Mouse (Mus musculus): ENCODE data around the gene Map3k5.

Map3k5 gene

GRCm38 (mm10) chr10:19935821-19936367, 1.6 kb downstream of the Map3k5 start:
- no peak for DNase-seq (ENCODE audit: low spot score)

- DNase-seq (ENCODE audit: low spot score), result no peak
Observed at GRCm38 (mm10) chr10:19936961-19937708, 2.9 kb downstream of the Map3k5 start.

- DNase-seq (ENCODE audit: low spot score), result no peak
Observed at GRCm38 (mm10) chr10:19938738-19939137, 4.5 kb downstream of the Map3k5 start.

GRCm38 (mm10) chr10:19939282-19939705, 5.0 kb downstream of the Map3k5 start:
- DNase-seq (ENCODE audit: low spot score), result no peak

- no peak for DNase-seq (ENCODE audit: low spot score)
Observed at GRCm38 (mm10) chr10:19940127-19940526, 5.9 kb downstream of the Map3k5 start.

DNA sequence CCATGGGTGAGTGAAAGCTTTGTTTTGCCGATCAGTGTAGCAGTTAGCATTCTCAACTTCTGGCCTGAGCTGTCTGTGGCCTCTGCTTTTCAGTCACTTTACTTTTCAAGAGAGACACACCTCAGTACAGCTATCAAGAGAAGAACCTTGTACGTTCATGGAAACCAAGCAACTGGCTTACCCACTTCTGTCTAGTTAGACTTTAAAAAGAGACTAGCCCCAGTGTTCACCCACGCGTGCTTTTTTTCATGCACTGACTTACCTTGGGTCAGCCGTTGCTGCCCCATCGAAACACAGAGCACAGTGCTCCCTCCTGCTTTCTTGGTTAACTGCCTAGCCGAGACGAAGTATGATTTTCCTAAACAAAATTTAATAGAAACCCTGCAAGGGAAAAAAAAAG, 6.4 kb downstream of the Map3k5 start:
- DNase-seq (ENCODE audit: low spot score), result no peak

- no peak for DNase-seq (ENCODE audit: low spot score)
Observed at GRCm38 (mm10) chr10:19941063-19941462, 6.8 kb downstream of the Map3k5 start.

DNA sequence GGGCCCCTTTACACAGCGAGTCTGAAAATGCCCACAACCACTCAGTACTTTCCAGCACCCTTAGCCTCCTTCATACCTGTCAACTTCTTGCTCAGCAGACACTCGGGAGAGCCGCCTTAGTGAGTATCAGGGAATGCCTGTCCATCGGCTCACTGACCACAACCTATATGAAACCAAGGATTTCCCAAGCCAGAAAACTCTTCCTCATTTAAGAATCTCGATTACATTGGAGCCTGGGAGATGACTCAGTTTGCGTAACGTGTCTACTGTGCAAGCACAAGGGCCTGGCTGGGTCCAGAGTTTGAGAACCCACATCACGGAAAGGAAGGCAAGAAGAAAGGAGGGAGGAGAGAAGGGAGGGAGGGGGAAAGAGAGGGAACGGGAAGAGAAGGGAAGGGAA, 7.6 kb downstream of the Map3k5 start:
- no peak for DNase-seq (ENCODE audit: low spot score)

GRCm38 (mm10) chr10:19942621-19943020, 8.3 kb downstream of the Map3k5 start:
- DNase-seq (ENCODE audit: low spot score), result no peak

GRCm38 (mm10) chr10:19945651-19946050, 11.4 kb downstream of the Map3k5 start:
- DNase-seq (ENCODE audit: low spot score), result no peak

DNA sequence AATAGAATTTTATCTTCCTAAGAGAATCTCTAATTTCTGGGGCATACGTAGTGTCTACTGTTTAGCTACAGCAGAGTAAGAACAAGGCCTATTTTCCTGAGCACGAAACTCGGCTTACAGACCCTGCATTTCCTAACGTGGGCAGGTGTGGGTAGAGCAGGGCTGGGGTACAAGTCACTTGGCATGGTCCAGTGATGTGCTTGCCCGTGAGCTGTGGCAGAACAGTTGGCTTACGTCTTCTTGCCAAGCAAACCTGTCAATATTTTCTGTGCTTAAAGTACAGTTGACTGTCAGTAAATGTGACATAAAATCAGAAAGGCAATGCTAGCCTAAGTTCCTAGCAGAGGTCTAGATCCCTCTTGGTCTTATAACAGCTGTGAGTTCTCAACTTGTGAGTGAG, 12.4 kb downstream of the Map3k5 start:
- no peak for DNase-seq (ENCODE audit: low spot score)

DNA sequence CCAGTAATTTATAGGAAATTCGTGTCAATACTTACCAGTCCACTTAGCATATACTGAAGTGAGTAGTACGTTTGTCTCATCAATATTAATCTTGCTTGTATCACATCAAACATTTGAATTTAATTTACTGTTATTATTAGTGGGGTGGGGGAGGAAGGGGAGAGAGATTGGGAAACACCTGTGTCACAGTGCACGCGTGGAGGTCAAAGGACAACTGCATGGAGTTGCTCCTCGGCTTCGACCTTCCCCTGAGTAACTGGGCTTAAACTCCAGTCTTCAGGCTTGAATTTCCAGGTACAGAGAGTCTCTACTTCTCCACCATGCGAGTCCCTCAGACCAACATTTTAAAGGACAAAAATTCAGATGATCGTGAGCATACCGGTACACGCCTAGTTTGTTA, 13.2 kb downstream of the Map3k5 start:
- no peak for DNase-seq (ENCODE audit: low spot score)

DNA sequence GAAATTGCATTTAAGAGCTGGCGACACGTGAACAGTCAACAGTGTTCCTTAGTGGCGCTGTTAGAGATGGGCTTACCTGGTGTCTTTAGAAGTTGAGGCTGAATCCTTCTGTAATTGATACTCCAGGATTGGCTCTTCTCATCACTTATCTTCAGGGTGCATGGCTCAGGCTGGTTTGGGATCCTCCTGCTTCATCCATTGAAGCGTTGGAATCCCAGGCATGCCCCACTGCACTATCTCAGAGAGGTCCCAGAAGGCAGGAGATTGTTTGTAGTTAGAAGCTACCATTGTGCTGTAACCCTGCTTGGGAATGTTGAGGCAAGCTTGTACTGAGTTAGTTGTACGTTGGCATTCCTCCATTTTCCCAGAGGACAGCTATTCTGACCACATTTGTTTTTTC, 13.6 kb downstream of the Map3k5 start:
- DNase-seq (ENCODE audit: low spot score), result no peak

DNA sequence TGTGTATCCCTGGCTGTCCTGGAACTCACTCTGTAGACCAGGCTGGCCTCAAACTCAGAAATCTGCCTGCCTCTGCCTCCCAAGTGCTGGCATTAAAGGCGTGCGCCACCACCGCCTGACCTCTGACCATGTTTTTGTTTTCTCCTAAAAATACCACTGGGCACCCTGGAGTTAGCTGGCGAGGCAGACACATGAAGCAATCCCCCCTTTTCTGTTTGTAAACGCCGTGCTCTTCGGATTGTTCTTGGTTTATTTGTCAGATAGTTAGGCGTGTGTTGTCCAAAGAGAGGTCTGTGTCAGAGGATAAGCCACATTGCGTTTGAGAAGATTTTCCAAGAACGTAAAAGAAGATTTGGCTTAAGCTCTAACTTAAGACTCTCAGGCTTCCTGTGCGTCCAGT, 14.1 kb downstream of the Map3k5 start:
- DNase-seq (ENCODE audit: low spot score), result no peak

- no peak for DNase-seq (ENCODE audit: low spot score)
Observed at GRCm38 (mm10) chr10:19949106-19949505, 14.8 kb downstream of the Map3k5 start.

GRCm38 (mm10) chr10:19953032-19953761, 18.9 kb downstream of the Map3k5 start:
- DNase-seq (ENCODE audit: low spot score), result no peak

GRCm38 (mm10) chr10:19954572-19954971, 20.3 kb downstream of the Map3k5 start:
- DNase-seq (ENCODE audit: low spot score), result no peak

- no peak for DNase-seq (ENCODE audit: low spot score)
Observed at GRCm38 (mm10) chr10:19955817-19956216, 21.5 kb downstream of the Map3k5 start.

GRCm38 (mm10) chr10:19956745-19957144, 22.5 kb downstream of the Map3k5 start:
- no peak for DNase-seq (ENCODE audit: low spot score)

GRCm38 (mm10) chr10:19960831-19961380, 26.6 kb downstream of the Map3k5 start:
- no peak for DNase-seq (ENCODE audit: low spot score)

DNA sequence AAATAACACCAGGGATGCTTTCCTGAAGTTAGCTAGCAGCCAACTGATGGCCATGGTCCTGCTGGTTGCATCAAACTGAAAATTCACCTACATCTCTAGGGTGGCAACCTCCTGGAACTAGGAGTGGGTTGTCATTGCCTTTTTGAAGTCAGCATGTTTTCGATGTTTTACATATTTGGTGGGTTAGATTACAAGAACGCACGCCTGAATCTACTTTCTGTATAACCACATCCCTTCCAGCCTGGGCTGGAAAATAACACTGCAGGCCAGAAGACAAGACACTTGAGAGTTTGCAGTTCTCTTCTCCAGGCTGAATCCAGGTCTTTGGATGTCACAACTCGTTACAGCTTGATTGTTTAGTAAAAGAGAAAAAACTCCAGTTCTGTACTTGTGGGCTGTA, 28.5 kb downstream of the Map3k5 start:
- DNase-seq (ENCODE audit: low spot score), result no peak

GRCm38 (mm10) chr10:19963206-19963605, 28.9 kb downstream of the Map3k5 start:
- DNase-seq (ENCODE audit: low spot score), result no peak

DNA sequence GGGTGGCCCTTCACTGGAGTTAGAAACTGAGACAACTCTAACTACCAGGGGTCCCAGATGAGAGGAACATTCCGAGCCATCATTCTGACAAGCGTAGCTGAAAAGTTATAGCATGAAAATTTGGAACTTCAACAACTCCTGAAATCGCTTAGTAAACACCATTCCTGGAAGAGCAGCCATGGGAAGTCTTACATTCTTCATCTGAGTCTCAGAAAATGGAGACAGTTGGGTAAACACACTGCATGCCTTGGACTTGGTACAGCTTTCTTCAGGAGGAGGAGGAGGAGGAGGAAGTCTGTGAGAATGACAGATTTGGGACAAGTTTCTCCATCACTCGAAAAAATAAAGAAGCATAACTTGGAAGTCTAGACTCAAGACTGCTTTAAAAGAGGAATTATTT, 29.8 kb downstream of the Map3k5 start:
- DNase-seq (ENCODE audit: low spot score), result no peak
